Mouse (Mus musculus) G1E (cell line): ENCODE results near the gene Nfic.

ENCODE experiments used
- CTCF ChIP-seq: IDR thresholded peaks from 2 replicates; pipeline ENCODE4 v1.5.1; 2012; ENCODE audit warnings: low read depth, low read length, inconsistent platforms, mixed read lengths
- GATA1 ChIP-seq: IDR thresholded peaks from 2 replicates; pipeline ENCODE4 v1.6.1; 2012; ENCODE audit warnings: borderline replicate concordance, low read length, inconsistent platforms, mixed read lengths
- GATA2 ChIP-seq: IDR thresholded peaks from 2 replicates; pipeline ENCODE4 v1.6.1; 2012; ENCODE audit warnings: low read depth, low read length, inconsistent platforms, borderline replicate concordance
- POLR2AphosphoS5 ChIP-seq: IDR thresholded peaks from 2 replicates; pipeline ENCODE4 v1.6.1; 2012; ENCODE audit warnings: low read depth, low read length, inconsistent platforms; ENCODE audit not compliant: insufficient replicate concordance
- TAL1 ChIP-seq: conservative IDR thresholded peaks from 2 replicates; pipeline ENCODE4 v1.6.1; 2012; ENCODE audit warnings: low read depth, low read length, inconsistent platforms, mixed read lengths

DNA sequence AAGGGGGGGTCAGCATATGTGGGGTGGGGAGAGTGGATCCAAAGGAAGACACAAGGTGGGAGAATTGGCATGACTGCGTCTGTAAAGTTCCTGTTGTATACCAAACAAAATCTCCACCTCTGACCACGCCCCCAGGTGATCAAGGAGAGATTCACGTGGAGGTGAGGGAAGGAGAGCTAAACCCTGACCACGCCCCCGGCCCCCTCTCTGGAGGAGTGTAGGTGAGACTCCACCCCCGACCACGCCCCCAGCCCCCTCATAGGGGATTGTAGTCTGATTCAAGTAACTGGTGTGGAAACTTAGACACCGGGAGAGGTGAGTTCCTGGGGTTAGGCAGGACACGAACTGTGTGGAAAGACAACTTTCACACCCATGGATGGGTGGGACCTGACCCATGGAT lies 51.4 kb downstream of the Nfic start:
- TF ChIP-seq CTCF (no peak), POLR2AphosphoS5 (no peak), GATA2 (no peak), GATA1 (no peak), TAL1 (no peak)
